Mouse (Mus musculus) lung, postnatal 0 days (tissue): ENCODE results near the gene Gm20388. TPM values are rescaled to one million over a fixed set of nuclear protein-coding genes. Genes with fewer than 3 reads are reported as not detected.
A peak's percentile ranks its signal among the peaks of the same experiment; 100 is the strongest.

Experiments
- ATAC-seq: fragments of 200-750 bp; cut with Nextera tagmentation; 2 replicates; pipeline ENCODE4 v1.8.0; 2017; ENCODE audit warnings: moderate library complexity
- DNase-seq: peaks from one replicate; pipeline ENCODE4 v3.0.0-alpha.2; 2016; ENCODE audit warnings: low spot score
- H3K27ac ChIP-seq: fragments of 300-500 bp; sonication (generic); 2 replicates; pipeline ENCODE4 v1.5.1; 2014; ENCODE audit warnings: antibody characterized with exemption, mild to moderate bottlenecking, low read length, mixed read lengths
- H3K27me3 ChIP-seq: fragments of 300-500 bp; sonication (generic); replicated peaks from 2 replicates; pipeline ENCODE4 v1.6.1; 2014; ENCODE audit warnings: low read length, mixed read lengths; ENCODE audit not compliant: insufficient read depth
- H3K36me3 ChIP-seq: fragments of 300-500 bp; sonication (generic); 2 replicates; pipeline ENCODE4 v1.6.1; 2014; ENCODE audit warnings: low read length, mixed read lengths; ENCODE audit not compliant: insufficient read depth
- H3K4me1 ChIP-seq: fragments of 300-500 bp; sonication (generic); 2 replicates; pipeline ENCODE4 v1.6.1; 2014; ENCODE audit warnings: antibody characterized with exemption, low read depth, low read length, mixed read lengths; ENCODE audit not compliant: insufficient read depth
- H3K4me2 ChIP-seq: fragments of 300-500 bp; sonication (generic); replicated peaks from 2 replicates; pipeline ENCODE4 v1.6.1; 2014; ENCODE audit warnings: low read depth, mild to moderate bottlenecking, low read length, moderate library complexity, mixed read lengths
- H3K4me3 ChIP-seq: fragments of 300-500 bp; sonication (generic); 2 replicates; pipeline ENCODE4 v1.5.1; 2014; ENCODE audit warnings: low read depth, low read length
- H3K9ac ChIP-seq: fragments of 300-500 bp; sonication (generic); replicated peaks from 2 replicates; pipeline ENCODE4 v1.6.1; 2014; ENCODE audit warnings: low read depth, mild to moderate bottlenecking
- H3K9me3 ChIP-seq: fragments of 300-500 bp; sonication (generic); 2 replicates; pipeline ENCODE4 v1.6.1; 2016; ENCODE audit warnings: low read length, mixed read lengths
- CTCF ChIP-seq: IDR thresholded peaks from 2 replicates; pipeline ENCODE4 v1.5.1; 2016; ENCODE audit warnings: antibody characterized with exemption, mild to moderate bottlenecking
- EP300 ChIP-seq: IDR thresholded peaks from 2 replicates; pipeline ENCODE4 v1.6.1; 2016; ENCODE audit warnings: antibody characterized with exemption, mild to moderate bottlenecking, control low read depth
- WGBS: fragments of 180-500 bp; shearing (Covaris S2); extraction: QIAGEN DNeasy Blood & Tissue Kit; methylation state at CpG from one replicate; pipeline ENCODE4 v1.1.7; 2014; 5-methylcytosine and 5-hydroxymethylcytosine counted together
- polyA plus RNA-seq: library from polyadenylated mRNA; unstranded; fragments of >200 nt; fragmentation: Nextera tagmentation; extraction: Ambion mirVana; gene quantifications from 2 replicates; pipeline ENCODE4 v1.2.1, GENCODE M21; 2015

Gm20388 gene
- polyA plus RNA-seq, 1 experiment from 2014 or later, result not detected

DNA sequence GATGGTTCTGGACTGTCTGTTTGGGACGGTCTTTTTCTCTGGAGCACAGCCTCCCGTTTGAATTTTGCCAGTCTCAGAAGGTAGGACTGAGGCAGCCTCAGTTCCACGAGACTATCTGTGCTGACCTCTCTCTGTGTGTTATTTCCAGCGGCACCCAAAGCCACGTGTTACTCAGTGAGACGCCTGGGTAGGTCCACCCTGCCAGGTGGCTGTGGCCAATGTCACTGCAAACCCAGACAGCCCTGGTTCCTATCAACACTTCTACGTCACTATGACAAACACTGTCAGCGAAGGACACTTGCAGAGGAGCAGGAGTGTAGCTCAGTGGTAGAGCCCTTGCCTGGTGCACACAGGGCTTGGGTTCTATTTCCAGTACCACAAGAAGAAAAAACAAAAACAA is 3381.1 kb downstream of the Gm20388 start:
- Histone ChIP-seq H3K27ac (no peak overlapping the region), H3K9ac (no peak overlapping the region), H3K4me1 (no peaks in the 10 kb centered on the region), H3K4me3 (no peak overlapping the region), H3K4me2 (no peak overlapping the region), H3K9me3 (no peaks in the 10 kb centered on the region), H3K27me3 (no peaks in the 10 kb centered on the region), H3K36me3 (no peaks in the 10 kb centered on the region)
- TF ChIP-seq EP300 (no peak), CTCF (no peak)
- 82% methylated on average over 8 of the region's 8 CpGs for WGBS
- ATAC-seq, result no peak
- no peak for DNase-seq

DNA sequence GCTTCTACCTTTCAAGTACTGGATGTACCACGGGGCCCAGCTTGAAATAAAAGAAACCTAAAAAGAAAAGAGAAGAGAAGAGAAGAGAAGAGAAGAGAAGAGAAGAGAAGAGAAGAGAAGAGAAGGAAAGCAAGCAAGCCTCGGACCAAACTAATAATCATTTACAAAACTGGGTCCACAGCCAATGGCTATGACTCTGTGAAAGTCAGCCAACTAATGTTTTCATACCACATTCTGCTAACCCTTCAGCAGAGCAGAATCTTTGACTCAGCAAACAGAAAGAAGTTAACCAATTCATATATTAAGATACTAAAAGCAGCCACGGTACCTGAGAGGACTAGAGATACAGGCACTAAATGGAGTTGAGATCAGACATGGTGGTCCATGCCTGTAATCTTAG is 3381.6 kb downstream of the Gm20388 start:
- H3K27me3 ChIP-seq, result no peaks in the 10 kb centered on the region
- no peak for DNase-seq
- no peak overlapping the region for H3K27ac ChIP-seq
- H3K9ac ChIP-seq, result no peak overlapping the region
- no peaks in the 10 kb centered on the region for H3K9me3 ChIP-seq
- H3K4me3 ChIP-seq, result no peak overlapping the region
- no peaks in the 10 kb centered on the region for H3K4me1 ChIP-seq
- H3K36me3 ChIP-seq, result no peaks in the 10 kb centered on the region
- TF ChIP-seq CTCF, result no peak
- no peak for TF ChIP-seq EP300
- no peak for ATAC-seq
- WGBS, result 86% methylated on average over 3 of the region's 3 CpGs
- H3K4me2 ChIP-seq, result no peak overlapping the region

DNA sequence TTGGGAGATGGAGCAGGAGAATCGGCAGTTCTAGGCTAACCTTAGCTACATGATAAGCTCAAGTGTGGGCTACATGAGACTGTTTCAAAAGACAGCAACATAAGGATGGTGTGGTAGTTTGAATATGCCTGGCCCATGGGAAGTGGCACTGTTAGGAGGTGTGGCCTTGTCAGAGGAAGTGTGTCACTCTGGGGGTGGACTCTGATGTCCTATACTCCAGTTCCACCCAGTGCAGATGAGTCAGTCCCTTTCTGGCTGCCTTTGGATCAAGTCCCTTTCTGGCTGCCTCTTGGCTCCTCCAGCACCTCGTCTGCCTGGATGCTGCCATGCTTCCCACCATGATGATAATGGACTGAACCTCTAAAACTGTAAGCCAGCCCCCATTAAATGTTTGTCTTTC is 3382.1 kb downstream of the Gm20388 start:
- H3K9ac ChIP-seq, result no peak overlapping the region
- no peaks in the 10 kb centered on the region for H3K4me1 ChIP-seq
- TF ChIP-seq CTCF, result no peak
- no peak for TF ChIP-seq EP300
- DNase-seq (no peak), ATAC-seq (no peak)
- no peak overlapping the region for H3K4me2 ChIP-seq
- 79% methylated on average over 2 of the region's 2 CpGs for WGBS
- H3K36me3 ChIP-seq, result no peaks in the 10 kb centered on the region
- no peaks in the 10 kb centered on the region for H3K9me3 ChIP-seq
- H3K27ac ChIP-seq, result no peak overlapping the region
- no peak overlapping the region for H3K4me3 ChIP-seq
- H3K27me3 ChIP-seq, result no peaks in the 10 kb centered on the region

DNA sequence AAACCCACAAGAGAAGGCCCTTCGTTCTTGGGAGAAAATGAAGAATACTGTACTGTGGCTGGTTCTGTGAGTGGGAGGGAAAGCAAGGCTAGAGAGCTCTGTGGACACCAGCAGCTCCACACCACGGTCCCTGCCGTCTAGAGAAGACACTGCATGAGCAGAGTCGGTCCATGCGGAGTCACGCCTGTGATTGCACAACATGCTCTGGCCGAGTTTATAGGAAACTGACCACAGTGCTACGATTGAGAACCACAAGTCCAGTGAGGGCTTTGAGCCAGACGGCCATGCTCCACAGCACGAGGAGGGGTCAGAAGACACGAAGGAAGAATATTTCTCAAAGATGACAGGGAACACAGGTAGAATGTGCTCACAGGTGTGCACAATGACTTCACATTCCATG is 3387.7 kb downstream of the Gm20388 start:
- no peak overlapping the region for H3K27ac ChIP-seq
- H3K4me1 ChIP-seq, result no peaks in the 10 kb centered on the region
- DNase-seq (peak; percentile 9), ATAC-seq (no peak)
- no peak overlapping the region for H3K4me3 ChIP-seq
- WGBS, result 80% methylated on average over 11 of the region's 11 CpGs
- H3K27me3 ChIP-seq, result no peaks in the 10 kb centered on the region
- no peaks in the 10 kb centered on the region for H3K9me3 ChIP-seq
- TF ChIP-seq EP300 (no peak), CTCF (no peak)
- no peak overlapping the region for H3K4me2 ChIP-seq
- no peak overlapping the region for H3K9ac ChIP-seq
- no peaks in the 10 kb centered on the region for H3K36me3 ChIP-seq

DNA sequence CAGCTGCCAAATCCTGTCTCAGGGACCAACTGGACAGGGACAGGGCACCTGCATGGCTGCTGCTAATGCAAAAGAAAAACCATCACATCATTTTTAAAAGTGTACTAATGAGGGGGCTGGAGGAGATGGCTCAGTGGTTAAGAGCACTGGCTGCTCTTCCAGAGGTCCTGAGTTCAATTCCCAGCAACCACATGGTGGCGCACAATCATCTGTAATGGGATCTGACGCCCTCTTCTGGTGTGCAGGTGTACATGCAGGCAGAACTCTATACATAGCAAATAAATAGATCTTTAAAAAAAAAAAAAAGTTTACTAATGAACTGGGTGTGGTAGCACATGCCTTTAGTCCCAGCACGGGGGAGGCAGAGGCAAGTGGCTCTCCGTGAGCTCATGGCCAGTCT is 3398.1 kb downstream of the Gm20388 start:
- Histone ChIP-seq H3K4me2 (no peak overlapping the region), H3K27ac (no peak overlapping the region), H3K9ac (no peak overlapping the region), H3K27me3 (no peaks in the 10 kb centered on the region), H3K4me3 (no peak overlapping the region), H3K36me3 (no peaks in the 10 kb centered on the region), H3K4me1 (no peaks in the 10 kb centered on the region), H3K9me3 (no peaks in the 10 kb centered on the region)
- WGBS, result 70% methylated on average over 4 of the region's 4 CpGs
- DNase-seq (no peak), ATAC-seq (no peak)
- TF ChIP-seq CTCF (peak; percentile 15; the same call in 1 of the 2 replicates), EP300 (no peak)

DNA sequence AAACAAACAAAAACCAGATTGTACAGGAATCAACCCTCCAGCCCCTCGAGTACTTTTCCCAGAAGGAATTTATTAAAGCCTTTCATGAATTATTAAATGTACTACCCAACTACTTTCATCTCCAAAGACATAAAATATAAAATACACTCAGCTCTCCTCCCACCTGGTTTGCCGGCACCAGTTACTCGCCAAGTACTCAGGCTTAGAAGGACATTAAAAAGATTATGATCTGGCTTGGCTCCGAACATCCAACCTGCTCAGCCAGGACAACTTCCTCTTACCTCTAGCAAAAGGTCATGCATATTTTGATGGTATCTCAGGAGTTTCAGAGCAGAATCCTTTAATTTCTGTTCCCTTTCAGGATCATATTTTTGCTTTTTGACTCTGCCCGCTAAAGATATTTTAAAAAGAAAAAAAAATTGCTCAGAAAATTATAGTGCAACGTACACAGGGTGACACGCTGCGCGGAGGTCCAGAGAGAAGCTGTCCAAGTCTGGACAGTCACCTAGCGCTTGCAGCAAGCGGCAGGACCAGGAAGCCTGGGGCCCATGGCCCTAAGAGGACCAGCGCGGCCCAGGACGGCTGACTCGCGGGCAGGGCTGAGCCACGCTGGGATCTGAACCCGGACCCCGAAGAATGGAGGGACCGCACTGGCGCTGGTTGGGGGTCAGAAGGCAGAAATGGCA is 3407.3 kb downstream of the Gm20388 start:
- TF ChIP-seq CTCF, result no peak
- no peak for TF ChIP-seq EP300
- Histone ChIP-seq H3K27me3 (no peaks in the 10 kb centered on the region), H3K4me3 (peak overlapping the region; percentile 37), H3K4me1 (peaks cover 8% of the 10 kb centered on the region; the same call in 1 of the 2 replicates), H3K9ac (no peak overlapping the region), H3K4me2 (peak overlapping the region; percentile 73), H3K36me3 (no peaks in the 10 kb centered on the region), H3K27ac (no peak overlapping the region), H3K9me3 (no peaks in the 10 kb centered on the region)
- no peak for DNase-seq
- WGBS, result 4% methylated on average over 21 of the region's 21 CpGs
- peak; percentile 73 for ATAC-seq
